Mouse (Mus musculus) gastrocnemius, adult 2 months (tissue): Measurements from ENCODE around the gene Rnf220. TPM values are rescaled to one million over a fixed set of nuclear protein-coding genes. Genes with fewer than 3 reads are reported as not detected.

ENCODE experiments used
- DNase-seq: peaks from one replicate; pipeline ENCODE4 v3.0.0; 2022
- H3K27ac ChIP-seq: fragments of 200-600 bp; 2 replicates; pipeline ENCODE4 v1.8.1; 2022; ENCODE audit warnings: mild to moderate bottlenecking
- H3K4me3 ChIP-seq: fragments of 200-600 bp; 2 replicates; pipeline ENCODE4 v1.8.1; 2022; ENCODE audit warnings: mild to moderate bottlenecking, moderate library complexity
- CTCF ChIP-seq: fragments of 200-600 bp; IDR thresholded peaks from 2 replicates; pipeline ENCODE4 v1.8.1; 2022; ENCODE audit warnings: antibody characterized with exemption, mild to moderate bottlenecking, moderate library complexity
- intact Hi-C: fragments of 180-260 bp; cut with DNase I; formaldehyde crosslinking; loops from one replicate; pipeline ENCODE4 v1.15.1; 2025
- total RNA-seq, 2 experiments: library from RNA; stranded (reverse); gene quantifications; 2 replicates each; pipeline ENCODE4 v1.2.3; 2021

The Rnf220 gene
- total RNA-seq, 2 experiments from 2014 or later: 50.2 to 51.4 TPM

- Histone ChIP-seq H3K4me3 (no peak overlapping the region), H3K27ac (no peak overlapping the region)
- intact Hi-C loops: loop anchor here (2.0 kb wide), 1 partner anchor 41 kb away; no protein-coding TSS in a partner anchor
- TF ChIP-seq CTCF: no peak
- no peak for DNase-seq
Measured at GRCm38 (mm10) chr4:117311891-117312290, 185.0 kb downstream of the Rnf220 start.

- Histone ChIP-seq H3K4me3 (no peak overlapping the region), H3K27ac (no peak overlapping the region)
- intact Hi-C loops: no loop called here
- TF ChIP-seq CTCF: peak; percentile 20; the same call in 1 of the 2 replicates
- DNase-seq: no peak
Measured at GRCm38 (mm10) chr4:117309427-117309826, 187.4 kb downstream of the Rnf220 start.

GRCm38 (mm10) chr4:117307270-117307669, 189.6 kb downstream of the Rnf220 start:
- Histone ChIP-seq H3K27ac (no peak overlapping the region), H3K4me3 (no peak overlapping the region)
- DNase-seq: no peak
- no peak for TF ChIP-seq CTCF
- intact Hi-C loops: no loop called here

GRCm38 (mm10) chr4:117305461-117305860, 191.4 kb downstream of the Rnf220 start:
- no peak for DNase-seq
- H3K27ac ChIP-seq: no peak overlapping the region
- no peak overlapping the region for H3K4me3 ChIP-seq
- TF ChIP-seq CTCF: no peak
- intact Hi-C loops: no loop called here

GRCm38 (mm10) chr4:117304239-117305025, 192.4 kb downstream of the Rnf220 start:
- intact Hi-C loops: no loop called here
- no peak for TF ChIP-seq CTCF
- Histone ChIP-seq H3K4me3 (peak overlapping the region; percentile 68), H3K27ac (peak overlapping the region; percentile 40)
- no peak for DNase-seq

- no peak for DNase-seq
- no peak overlapping the region for H3K27ac ChIP-seq
- no peak for TF ChIP-seq CTCF
- intact Hi-C loops: no loop called here
- H3K4me3 ChIP-seq: peak overlapping the region; percentile 68
Measured at GRCm38 (mm10) chr4:117303581-117304238, 193.1 kb downstream of the Rnf220 start.

- Histone ChIP-seq H3K4me3 (no peak overlapping the region), H3K27ac (no peak overlapping the region)
- no peak for DNase-seq
- no peak for TF ChIP-seq CTCF
- intact Hi-C loops: no loop called here
Measured at GRCm38 (mm10) chr4:117302027-117302806, 194.6 kb downstream of the Rnf220 start.

- no peak overlapping the region for H3K4me3 ChIP-seq
- no peak for DNase-seq
- H3K27ac ChIP-seq: no peak overlapping the region
- TF ChIP-seq CTCF: no peak
- intact Hi-C loops: no loop called here
Measured at GRCm38 (mm10) chr4:117299921-117300320, 196.9 kb downstream of the Rnf220 start.

- TF ChIP-seq CTCF: no peak
- no peak overlapping the region for H3K4me3 ChIP-seq
- intact Hi-C loops: no loop called here
Measured at GRCm38 (mm10) chr4:117297819-117298218, 199.0 kb downstream of the Rnf220 start.

GRCm38 (mm10) chr4:117296849-117297593, 199.8 kb downstream of the Rnf220 start:
- no peak overlapping the region for H3K27ac ChIP-seq
- no peak for TF ChIP-seq CTCF
- intact Hi-C loops: no loop called here
- H3K4me3 ChIP-seq: no peak overlapping the region
- DNase-seq: no peak

More at GRCm38 (mm10) chr4:117297819-117298218, 199.0 kb downstream of the Rnf220 start:
- no peak for DNase-seq
- H3K27ac ChIP-seq: no peak overlapping the region

GRCm38 (mm10) chr4:117291696-117292095, 205.2 kb downstream of the Rnf220 start:
- H3K4me3 ChIP-seq: no peak overlapping the region

More at GRCm38 (mm10) chr4:117291696-117292095, 205.2 kb downstream of the Rnf220 start:
- H3K27ac ChIP-seq: no peak overlapping the region
- no peak for TF ChIP-seq CTCF
- intact Hi-C loops: no loop called here
- DNase-seq: no peak
